Mouse (Mus musculus): Measurements from ENCODE around the gene Esr1.
"Not testable (repeated sequence)": the region's sequence is repeated elsewhere in the genome, so short reads cannot be mapped to it uniquely, and the experiment has no call there.

The Esr1 gene

DNA sequence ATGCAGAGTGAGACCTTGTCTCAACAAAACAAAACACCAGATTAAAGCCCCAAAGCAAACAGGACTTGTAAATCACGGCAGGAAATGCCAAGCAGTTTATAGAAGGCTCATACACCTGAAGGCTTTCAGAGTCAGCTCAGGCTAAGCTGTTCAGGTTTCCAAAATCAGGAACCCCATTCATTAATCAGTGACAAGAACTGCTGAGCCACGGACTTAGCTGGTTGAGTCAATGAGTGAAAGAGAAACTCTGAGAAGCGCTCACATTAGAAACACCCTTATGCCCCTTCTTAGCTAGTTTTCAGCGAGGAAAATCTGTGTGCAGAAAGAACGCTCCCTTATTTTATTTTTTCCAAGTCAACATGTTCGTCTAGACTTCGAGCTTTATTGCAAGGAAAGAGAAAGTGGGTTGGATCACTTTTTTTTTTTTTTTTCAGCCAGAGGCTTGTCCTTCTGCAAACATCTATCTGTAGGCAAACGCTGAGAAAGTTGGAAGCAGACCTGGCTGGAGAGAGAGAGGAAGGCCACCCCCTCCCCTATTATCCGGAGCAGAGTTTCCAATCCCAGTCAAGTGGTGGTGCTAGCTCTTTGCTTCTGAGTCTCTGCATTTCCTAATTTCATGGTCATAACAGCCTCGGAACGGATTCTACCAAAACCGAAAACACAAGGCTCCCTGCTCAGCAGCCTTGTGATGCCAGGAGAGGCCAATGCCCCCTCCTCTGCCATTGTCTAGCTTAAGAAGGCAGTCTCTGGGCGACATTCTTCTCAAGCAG is at the start of gene Esr1:
Gene Esr1, plus strand, starts transcription at position 208 of the 770 bp plus-strand sequence.
- peak; percentile 23 for DNase-seq

DNA sequence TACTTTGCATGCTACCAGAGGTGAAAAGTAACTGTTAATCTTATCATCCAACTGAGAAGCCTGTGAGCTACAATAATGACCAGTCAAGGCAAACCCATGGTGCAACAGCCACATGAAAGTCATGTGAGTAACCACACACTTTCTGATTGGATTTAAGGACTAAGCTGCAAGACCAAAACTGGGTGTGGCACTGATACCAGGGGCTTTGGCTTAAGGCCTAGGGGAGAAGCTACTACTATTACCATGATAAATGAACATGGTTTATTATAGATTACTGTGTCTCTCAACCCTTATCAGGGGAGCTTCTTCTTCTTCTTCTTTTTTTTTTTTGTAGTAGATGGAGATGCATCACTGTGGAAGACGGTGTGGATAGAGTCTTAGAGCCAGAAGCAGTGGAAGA is 46.2 kb upstream of the Esr1 start:
- DNase-seq: no peak

DNA sequence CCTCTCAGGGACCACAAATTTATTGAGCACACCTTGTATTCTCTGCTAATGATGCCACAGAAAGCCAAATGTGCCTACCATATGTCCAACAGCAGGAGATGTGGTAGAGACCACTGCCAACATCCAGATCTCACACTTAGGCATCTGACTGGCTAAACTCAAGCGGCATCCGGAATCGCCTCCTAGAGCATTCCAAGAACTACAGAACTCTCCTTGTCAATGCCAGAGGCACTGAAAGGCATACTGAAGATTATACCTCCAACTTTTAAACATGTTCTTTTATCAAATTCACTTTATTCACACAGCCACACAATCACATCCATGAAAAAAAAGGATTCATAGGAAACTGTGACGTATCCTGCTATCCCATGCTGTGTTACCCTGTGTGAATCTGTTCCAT is 40.6 kb upstream of the Esr1 start:
- DNase-seq: no peak

DNA sequence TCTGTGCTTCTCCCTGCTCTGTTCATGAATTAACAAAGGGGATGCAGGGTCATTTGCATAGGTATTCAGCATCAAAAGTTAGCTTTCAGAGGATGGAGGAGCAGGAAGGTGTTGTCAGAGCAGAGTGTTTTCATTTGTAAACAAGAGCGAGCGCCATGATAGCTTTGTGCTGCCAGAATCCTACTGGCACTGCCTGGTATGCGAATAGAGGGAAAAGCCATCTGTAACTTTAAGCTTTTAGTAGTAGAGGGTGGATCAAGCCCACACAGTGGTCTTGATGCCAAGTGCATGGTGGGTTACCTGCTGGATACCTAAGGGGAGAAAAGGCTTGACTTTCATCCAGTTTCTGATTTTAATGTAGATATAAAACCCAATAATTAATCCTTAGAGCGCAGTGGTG is 40.1 kb upstream of the Esr1 start:
- no peak for DNase-seq

DNA sequence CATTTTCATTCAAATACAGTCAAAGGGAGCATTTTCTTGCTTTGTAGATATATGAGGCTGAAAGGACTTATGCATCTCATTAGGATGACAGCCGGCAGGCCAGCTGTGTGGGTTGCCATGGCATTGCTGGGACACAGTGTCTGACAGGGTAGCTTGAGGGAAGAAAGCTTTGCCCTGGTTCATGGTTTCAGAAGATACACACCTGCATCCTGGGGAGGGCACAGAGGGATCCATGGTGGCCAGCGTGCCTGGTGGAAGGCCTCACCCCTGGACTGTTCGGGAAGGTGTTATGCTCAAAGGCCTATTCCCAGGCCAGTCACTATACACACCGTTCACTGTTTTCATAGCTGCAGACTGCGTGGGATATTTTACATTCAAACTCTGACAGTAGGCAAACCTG is 29.5 kb upstream of the Esr1 start:
- no peak for DNase-seq

DNA sequence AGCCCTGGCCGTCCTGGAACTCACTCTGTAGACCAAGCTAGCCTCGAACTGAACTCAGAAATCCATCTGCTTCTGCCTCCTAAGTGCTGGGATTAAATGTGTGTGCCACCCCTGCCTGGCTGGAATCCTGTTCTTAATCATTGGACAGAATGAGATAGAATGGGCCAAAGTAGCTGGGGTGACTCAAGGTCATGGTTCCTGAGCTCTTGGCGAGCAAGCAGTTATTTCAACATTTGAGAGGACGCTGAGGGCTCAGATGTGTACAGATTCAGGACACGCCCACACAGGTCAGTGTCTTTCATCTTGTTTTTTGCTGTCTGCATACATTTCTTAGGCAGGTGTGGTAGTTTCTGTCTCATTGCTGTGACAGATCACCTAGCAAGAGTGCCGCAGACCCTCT is 24.7 kb upstream of the Esr1 start:
- no peak for DNase-seq

DNA sequence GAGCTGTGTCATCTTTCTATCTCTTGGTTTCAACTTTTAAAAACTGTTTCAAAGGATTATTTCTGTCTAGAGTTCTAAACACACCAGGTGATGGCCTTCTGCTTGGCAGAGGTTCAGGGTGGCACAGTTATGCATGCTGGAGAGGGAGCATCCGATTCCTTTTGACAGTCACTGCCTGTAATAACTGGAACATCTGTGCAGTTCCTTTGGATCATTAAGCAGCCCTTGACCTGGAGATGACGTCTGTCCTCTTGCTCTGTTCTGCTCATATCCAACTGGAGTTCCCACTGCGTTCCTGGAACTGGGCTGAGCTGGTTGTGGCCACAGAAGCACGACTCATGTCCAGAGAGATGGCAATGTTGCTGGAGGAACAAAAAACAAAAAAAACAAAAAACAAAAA is 21.8 kb upstream of the Esr1 start:
- DNase-seq: no peak

DNA sequence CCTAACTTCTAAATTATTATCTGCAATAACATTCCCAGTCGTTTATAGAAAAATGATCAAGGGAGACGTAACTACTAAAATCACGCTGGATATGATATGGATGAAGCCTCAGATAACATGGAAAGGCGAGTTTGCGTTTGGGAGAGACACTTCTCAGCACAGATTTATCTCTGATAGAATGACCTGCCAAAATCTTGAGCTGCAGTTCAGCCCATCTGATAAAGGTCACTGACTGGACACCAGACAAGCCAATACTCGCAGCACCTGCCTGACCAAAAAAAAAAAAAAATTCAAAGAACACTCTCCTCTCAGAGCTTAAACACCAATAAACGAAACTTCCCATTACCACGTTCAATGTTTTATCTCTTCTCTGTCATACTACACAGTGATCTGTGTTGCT is 20.4 kb upstream of the Esr1 start:
- no peak for DNase-seq

DNA sequence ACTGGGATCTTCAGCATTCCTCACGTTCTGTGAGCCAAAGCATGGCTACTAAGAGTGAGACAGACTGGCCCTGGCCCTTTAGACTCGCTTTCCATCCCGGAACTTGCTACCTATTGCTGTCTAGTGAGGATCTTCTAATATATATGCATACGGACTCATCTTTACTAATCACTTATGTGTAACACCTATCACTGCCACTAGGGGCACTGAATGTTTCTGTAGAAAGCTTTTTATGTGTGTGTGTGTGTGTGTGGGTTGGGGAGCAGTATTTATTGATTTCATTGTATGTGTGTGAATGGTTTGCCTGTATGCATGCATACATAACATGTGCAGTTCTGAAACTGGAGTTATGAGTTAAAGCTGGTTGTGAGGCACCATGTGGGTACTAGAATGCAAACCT is 17.6 kb upstream of the Esr1 start:
- DNase-seq: peak; percentile 32

DNA sequence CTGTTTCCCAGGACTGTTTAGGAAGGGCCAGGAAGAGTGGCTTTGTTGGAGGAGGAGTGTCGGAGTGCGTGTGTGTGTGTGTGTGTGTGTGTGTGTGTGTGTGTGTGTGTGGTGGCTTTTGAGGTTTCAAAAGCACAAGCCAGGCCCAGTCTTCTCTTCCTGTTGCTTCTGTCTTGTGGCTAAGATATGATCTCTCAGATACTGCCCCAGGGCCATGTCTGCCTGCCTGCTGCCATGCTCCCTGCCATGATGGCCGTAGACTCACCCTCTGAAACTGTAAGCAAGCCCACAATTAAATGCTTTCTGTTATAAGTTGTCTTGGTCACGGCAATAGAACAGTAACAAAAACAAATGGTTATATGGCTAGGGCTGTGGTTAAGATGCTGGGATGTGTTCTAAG is 14.2 kb upstream of the Esr1 start:
- no peak for DNase-seq

DNA sequence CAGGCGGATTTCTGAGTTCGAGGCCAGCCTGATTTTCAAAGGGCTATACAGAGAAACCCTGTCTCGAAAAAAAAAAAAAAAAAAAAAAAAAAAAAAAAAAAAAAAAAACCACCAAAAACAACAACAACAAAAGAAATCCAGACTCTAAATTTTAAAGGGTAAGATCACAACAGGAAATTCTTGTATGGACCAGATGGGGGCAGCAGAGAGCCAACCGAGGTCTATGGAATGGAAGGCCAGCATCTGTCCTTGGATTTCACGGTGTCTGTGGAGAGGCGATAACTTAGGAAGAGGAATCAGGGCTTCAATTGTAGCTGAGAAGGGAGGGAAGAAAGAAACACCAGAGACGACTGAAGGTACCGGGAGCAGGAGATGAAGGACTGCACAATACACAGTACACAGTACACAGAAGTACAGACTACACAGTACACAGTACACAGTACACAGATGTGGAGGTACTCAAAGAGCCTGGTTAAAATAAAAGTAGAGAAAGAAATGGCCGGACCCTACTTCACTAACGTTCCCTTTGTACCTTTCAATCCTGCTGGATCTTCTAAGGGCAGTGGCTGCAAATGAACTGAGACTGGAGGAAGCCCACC is 13.1 kb upstream of the Esr1 start:
- DNase-seq: peak; percentile 67

DNA sequence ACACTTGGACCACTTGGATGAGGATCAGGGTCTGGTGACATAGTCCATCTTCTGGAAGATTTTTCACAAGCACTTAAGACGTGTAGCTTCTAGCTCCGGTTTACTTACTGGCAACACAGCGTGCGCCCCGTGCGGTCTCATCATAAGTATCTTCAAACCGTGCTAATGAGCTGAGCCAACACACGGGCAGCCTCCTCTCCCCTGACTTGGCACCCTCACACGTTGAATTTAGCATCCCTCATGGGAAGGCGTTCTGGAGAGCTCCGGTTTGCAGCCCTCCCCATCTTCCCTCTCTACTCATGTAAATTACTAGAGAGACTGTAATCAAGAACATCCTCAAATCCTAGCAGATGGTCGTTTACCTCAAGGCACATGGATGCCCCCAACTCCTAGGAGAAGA is 12.5 kb upstream of the Esr1 start:
- DNase-seq: no peak

DNA sequence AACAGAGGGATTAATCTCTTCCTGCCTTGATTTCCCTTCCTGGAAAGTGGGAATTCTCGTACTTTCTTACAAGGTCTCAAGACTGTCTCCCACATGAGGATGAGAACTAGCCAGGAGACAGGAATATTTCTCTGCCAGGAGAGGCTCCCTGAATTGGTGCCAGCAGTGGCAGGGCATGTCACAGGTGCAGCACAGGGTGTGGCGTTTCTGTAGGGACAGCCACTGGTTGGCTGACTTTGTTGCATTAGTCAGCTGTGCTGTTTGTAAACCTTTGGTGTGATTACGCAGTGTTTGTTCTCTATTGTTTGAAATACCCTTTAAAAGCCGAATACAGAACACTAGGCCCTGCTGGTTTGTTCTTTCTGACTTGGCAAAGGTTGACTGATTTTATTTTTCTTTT is 11.8 kb upstream of the Esr1 start:
- no peak for DNase-seq

DNA sequence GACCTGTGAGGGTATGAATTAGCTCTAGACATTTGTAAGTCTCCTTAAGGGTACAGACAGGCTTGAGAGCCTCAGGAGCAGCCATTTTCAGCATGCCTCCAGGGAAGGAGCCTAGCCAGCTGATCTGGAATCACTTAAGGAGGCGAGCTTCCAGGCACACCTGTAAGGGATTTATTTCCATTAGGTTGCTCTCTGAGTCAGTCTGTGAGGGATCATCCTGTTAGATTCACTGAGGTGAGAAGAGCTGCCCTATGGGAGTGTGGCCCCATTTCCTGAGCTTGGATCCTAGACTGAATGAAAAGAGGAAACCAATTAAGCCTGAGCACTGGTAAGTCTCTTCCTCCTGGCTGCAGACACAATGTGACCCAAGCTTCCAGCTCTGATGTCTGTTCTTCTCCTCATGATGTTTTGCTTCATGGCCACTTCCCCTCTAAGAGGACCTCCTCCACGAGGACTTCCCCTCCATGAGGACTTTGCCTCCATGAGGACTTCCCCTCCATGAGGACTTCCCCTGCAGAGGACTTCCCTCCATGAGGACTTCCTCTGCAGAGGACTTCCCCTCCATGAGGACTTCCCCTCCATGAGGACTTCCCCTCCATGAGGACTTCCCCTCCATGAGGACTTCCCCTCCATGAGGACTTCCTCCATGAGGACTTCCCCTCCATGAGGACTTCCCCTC is 10.5 kb upstream of the Esr1 start:
- DNase-seq: no peak

DNA sequence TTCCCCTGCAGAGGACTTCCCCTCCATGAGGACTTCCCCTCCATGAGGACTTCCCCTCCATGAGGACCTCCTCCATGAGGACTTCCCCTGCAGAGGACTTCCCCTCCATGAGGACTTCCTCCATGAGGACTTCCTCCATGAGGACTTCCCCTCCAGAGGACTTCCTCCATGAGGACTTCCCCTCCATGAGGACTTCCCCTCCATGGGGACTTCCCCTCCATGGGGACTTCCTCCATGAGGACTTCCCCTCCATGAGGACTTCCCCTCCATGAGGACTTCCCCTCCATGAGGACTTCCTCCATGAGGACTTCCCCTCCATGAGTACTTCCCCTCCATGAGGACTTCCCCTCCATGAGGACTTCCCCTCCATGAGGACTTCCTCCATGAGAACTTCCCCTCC is 9.8 kb upstream of the Esr1 start:
- not testable (repeated sequence) for DNase-seq

DNA sequence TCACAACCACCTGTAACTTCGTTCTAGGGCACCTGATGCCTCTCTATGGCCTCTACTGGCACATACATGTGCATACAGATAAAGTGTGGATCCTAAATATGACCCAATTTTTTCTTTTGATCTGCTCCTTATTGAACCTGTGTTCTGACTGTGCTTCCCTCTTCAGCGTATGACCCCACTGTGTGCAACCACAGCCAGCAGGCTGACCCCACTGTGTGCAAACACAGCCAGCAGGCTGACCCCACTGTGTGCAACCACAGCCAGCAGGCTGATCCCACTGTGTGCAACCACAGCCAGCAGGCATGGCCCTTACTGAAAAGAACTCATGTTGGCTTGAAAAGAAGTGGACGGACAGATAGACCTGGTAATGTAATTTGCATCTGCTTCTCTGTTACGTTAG is 8.9 kb upstream of the Esr1 start:
- no peak for DNase-seq

DNA sequence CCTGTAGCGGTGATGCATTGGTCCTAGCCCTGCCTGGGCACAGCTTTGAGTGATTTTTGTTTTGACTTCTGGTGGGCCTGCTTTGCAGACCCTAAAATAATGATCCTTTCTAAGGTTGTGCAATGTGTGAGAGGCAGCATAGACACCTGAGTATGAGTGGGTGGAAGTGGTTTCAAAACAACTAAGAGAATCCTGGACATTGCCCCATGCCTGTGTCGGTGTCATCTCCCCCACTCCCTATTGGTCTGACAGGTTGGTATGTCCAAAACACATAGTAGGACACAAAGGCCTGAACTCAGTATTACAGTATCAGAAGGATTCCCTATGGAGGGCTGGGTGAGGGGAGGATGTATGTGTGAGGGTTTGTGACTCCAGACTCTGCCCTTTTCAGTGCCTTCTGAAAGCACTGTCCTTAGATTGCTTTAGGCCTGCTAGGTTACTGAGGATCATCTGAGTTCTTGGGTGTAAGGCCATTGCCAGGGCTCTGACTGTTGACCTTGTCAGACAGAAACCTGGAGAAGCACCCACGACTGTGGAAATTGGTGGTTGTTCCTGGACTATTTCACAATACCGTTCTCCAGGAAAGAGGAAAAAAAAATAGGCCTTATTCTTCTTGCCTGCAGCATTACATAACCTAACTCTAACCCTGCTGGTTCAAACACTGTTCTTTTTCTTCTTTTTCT is 6.7 kb upstream of the Esr1 start:
- DNase-seq: no peak

DNA sequence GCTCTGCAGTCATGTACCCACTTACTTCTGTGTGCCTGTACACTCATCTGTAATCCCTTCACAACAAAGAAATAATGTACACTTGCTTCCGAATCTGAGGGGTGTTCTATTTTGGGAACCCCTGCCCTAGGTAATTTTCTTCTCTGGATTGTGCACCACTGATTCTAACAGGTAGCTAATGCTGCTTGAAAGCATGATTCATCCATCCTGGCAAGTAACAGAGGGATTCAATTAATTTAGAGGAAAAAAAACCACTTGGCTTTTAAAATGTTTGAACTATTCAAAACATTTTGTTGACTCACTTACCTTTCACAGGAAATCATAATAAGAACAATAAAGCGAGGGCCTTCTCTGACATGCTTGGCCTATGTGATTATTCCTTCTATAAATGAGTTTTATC is 1.2 kb upstream of the Esr1 start:
- no peak for DNase-seq

DNA sequence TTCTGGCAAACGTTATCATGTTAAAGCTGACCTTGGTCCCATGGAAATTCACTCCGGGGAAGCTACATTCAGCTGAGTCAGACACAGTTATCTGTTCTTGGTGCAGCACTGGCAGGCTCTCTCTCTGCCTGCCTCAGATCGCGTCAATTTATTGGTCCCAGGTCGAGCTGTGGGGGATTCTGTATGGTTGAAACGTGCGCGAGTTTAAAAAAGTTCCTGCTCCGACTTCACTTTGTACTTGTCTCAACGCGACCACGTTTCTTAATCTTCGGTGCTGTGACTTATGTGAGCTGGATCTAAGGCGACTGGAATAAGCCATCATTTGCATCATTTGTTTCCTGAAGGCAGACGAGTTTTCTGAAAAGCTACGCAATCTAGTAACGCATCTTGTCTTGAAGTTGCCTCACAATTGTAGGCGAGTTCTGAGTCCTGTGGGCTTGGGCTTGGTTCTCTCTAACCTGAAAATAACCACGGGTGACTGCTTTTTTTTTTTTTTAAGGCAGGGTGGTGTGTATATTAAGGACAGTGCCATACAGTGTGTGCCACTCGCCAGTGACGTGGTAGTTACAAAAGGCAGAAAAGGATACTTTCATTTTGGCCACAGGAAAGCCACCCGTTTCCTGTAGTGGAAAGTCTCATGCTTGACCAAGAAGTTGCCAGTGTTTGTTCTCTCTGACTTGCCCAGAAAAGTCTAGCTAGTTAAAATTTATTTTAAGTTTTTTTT is 1.1 kb downstream of the Esr1 start:
- DNase-seq: peak; percentile 63

DNA sequence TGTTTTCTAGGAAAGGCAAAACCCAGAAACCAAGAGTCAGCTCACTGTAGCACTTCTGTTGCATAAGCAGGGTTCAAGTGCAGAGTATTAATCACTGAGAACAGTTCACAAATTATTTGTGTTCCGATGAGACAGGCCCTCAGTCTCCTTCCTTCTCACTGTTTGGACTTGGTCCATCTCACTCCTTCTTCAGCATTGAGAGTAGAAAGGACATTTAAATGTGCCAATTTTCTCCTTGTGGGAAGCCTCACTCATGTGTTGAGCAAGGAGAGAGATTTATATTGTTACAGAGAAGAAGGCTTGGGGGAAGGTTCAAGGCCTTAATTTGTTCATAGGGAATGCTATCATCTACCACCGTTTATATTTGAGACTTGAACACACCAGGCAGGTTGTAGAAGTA is 6.6 kb downstream of the Esr1 start:
- DNase-seq: no peak

DNA sequence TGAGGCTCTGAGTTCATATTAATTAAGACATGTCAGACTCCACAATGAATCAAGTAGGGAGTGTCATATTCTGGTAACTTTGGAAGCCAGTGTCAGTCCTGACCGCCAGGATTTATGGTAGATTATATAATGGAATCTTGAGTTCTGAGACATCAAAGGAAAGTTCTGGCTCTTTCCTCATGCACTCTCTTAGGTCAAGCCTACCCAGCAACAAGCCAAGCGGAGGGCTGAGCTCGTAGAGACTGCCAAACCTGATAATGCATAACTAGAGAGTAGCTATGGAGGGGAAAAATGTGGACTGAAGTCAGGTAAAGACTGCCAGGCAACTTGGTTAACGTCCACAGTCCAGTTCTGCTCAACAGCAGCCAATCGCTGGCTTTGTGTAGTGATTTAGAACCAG is 7.3 kb downstream of the Esr1 start:
- DNase-seq: no peak

DNA sequence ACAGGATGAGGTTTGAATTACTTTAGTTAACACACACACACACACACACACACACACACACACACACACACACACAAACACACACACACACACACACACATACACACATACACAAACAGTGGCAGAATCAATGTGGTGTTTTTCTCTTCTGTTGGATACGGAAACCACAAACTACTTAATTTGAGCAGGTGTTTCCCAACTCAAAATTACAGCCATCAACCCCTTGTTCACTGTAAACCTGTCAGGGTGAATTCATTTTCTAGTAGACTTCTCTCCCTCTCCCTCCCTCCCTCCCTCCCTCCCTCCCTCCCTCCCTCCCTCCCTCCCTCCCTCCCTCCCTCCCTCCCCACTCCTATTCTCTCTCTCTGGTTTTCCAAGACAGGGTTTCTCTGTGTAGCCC is 8.0 kb downstream of the Esr1 start:
- not testable (repeated sequence) for DNase-seq
